Mouse (Mus musculus) liver, adult 2 months (tissue): Measurements from ENCODE around the gene Amt.

Experiments
- CTCF ChIP-seq: fragments of 200-500 bp; IDR thresholded peaks from 2 replicates; pipeline ENCODE4 v1.5.1; 2011; ENCODE audit warnings: low read depth, low read length, control low read depth
- POLR2A ChIP-seq: fragments of 200-500 bp; IDR thresholded peaks from 2 replicates; pipeline ENCODE4 v1.6.1; 2011; ENCODE audit warnings: low read length, control low read depth; ENCODE audit not compliant: insufficient read depth; ENCODE audit errors: extremely low read depth

GRCm38 (mm10) chr9:108347024-108347423, 50.4 kb downstream of the Amt start:
- TF ChIP-seq CTCF (no peak), POLR2A (no peak)
